Mouse (Mus musculus) right cerebral cortex, postnatal 4 days (tissue): Measurements from ENCODE around the gene Sh2d1a.

Experiments used
- DNase-seq: peaks from one replicate; pipeline ENCODE4 v3.0.0-alpha.2; 2022

Sh2d1a gene

DNA sequence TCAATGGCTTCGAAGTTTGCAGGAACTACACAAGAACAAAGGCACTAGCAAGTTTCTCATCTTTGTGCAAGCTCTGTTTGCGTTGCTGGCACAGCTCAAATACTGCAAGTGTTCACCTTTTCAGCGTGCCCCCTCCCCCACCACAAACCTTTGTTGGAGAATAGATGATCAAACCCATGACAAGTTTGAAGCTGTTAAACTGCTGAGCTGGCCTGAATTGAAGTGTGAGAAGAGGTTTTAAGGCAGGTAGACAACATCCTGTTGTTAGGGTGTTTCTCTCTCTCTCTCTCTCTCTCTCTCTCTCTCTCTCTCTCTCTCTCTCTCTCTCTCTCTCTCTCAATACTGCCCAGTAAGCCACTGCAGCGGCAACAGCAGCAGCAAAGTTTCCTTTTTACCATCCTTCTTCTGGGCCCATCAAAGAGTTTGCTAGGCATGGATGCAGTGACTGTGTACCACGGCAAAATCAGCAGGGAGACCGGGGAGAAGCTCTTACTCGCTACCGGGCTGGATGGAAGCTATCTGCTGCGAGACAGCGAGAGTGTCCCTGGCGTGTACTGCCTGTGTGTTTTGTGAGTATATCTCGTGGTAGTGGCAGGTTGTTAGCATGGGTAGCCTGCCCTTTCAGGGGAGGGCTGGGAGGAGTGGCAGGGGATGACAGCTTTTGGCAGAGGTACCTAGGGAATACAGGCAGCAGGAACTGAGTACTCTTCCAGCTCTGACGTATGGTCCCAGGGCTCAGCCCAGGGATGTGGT, at the start of gene Sh2d1a:
TSS of gene Sh2d1a (plus strand) at position 163 of the 753 bp plus-strand sequence.
- DNase-seq: no peak

DNA sequence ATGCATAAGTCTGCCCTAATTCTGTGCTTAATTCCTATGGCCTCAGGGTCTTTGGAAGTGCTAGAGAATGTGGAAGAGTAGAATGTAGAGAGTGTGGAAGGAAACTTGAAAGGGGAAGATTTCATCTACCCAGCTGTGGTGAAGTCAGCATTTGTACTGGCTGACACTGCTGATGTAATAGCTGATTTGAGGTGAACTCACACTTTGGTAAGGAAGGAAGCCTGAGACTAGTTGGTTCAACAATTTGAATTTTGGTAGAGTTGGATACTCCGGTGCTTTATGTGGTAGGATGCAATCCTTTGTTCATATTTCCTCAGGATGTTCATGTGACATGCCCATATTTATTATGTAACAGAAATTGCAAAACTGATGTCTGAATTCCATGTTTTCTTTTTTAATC, 49.3 kb upstream of the Sh2d1a start:
- DNase-seq: no peak

DNA sequence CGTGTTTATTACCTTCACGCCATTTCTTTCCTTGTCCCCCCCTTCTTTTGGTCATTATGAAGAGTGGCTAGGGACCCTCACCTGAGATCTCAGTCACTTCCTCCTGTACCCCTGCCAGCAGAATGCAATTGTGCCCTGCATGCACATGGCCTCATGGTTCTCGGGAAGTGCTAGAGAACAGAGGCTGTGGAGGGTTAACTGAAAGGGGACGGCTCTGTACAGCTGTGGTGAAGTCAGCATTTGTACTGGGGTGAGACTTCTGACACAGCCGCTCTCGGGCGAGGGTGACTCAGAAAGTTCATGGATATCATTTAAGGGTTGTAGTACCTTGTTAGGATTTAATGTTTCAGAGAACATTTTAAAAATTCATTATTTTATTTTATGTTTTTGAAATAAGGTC, 47.7 kb upstream of the Sh2d1a start:
- DNase-seq: no peak

DNA sequence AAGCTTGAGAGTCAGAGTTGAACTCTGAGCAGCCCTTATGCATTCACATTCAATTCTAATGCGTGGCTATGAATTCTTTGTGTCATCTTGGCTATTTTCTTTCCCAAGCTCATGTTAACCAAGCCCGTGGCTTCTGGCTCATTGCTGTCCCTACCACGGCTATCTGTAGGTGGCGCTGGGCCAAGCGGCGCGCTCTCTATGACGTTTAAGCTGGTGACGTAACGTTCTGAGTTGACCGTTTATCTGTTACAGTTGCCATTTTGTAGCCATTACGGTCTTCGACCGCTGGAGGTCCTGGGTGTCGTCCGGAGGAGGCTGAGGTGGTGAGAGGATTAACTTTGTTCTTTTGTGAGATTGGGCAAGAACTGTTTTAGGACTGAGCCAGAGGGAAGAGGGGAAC, 12.8 kb upstream of the Sh2d1a start, which contains the start of gene Tex13c2:
TSS of gene Tex13c2 (plus strand) at position 246 of the 400 bp plus-strand sequence.
- DNase-seq: no peak

- DNase-seq: no peak
These were observed 11.9 kb upstream of the Sh2d1a start for GRCm38 (mm10) chrX:42490336-42490735.

DNA sequence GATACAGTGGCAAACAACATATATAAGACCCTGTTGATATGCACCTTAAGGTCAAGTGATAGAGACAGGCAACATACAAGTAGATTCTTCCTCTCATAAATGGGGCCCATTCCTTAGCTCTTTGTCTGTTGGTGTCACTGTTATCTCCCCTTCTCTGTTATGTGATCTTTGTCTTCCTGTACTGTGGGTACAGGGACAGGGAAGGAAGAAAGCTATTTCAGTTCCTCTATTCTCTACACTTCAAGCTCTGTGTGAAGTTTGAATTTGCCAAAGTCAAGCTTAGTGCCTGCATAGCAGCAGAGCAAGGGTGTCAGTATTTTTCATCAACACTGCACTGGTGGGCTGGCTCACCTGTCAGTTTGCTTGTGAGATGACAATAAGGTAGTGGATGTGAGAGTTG, 1.7 kb upstream of the Sh2d1a start:
- DNase-seq: no peak

GRCm38 (mm10) chrX:42511105-42511504, 8.9 kb downstream of the Sh2d1a start:
- DNase-seq: no peak

DNA sequence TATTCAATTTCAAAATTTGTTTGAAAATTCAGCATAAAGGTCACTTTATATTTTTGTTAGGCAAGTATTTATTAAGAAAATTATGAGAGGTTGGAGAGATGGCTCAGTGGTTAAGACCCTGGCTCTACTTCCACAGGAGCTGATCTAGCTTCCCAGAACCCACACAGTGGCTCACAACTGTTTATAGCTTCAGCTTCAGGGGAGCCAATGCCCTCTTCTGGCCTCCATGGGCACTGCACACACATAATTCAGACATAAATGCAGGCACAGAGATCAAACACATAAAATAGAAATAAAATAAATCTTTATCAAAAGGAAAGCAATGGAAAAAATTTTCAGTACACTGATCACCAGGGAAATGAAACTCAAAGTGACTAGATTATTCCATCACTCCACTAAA, 10.3 kb downstream of the Sh2d1a start:
- DNase-seq: no peak

DNA sequence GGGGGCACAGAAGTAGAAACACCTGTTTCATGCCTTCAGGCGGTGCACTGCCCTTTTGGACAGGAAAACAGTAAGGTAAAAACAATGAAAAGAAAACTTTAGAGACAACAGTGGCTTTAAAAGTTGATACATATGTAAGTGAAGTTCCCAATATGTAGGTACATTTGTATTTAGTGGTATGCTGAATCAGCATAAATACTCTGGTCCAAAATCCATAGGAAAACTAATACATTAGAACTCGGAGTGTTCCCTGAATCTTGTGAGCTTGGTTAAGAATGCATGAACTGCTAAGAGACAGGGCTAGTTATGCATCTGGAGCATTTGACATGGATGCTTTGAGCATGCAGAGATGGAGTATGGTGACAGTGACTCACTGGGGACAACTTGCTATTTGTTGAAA, 20.6 kb downstream of the Sh2d1a start:
- DNase-seq: no peak

DNA sequence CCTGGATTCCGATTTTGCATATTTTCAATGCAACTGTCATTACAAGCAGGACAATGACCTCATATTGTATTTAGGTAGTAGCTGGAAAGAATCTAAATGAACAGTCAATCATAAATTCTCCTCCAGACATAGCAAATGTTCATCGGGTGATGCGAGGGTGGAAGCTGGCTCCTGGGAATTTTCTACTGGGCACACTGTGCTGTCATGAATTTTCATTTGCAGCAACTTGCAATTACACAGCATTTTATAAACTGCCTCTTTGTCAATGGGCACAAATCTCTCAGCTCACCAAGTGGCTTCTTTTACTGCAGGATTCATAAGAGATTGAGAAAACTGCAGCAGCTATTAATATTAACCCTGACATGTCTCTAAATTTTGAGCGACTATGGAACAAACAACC, 28.4 kb downstream of the Sh2d1a start:
- DNase-seq: no peak

- no peak for DNase-seq
These were observed 37.9 kb downstream of the Sh2d1a start for GRCm38 (mm10) chrX:42540030-42540755.

- DNase-seq: peak; percentile 74
These were observed 38.5 kb downstream of the Sh2d1a start for GRCm38 (mm10) chrX:42540756-42541053.

GRCm38 (mm10) chrX:42545076-42545475, 42.8 kb downstream of the Sh2d1a start:
- no peak for DNase-seq

- DNase-seq: no peak
These were observed 46.3 kb downstream of the Sh2d1a start for GRCm38 (mm10) chrX:42548513-42548912.

DNA sequence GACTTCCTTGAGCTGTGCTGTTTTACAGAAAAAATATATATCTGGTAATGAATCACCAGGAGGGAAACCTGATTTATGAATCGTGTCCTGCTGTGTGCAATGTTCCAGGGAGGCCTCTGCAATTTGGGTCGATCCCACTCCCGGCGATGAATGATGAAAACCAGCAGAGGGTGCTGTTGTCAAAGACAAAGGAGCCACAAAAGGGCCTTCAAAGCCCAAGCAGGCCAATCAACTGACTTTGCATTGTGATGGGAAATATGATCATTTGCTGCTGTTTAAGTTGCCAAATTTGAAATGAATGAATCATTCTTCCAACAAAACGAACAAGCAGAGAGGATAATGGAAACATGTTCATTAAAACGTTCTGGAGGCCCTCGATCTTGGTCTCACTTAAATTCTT, 55.0 kb downstream of the Sh2d1a start:
- peak; percentile 3 for DNase-seq

- DNase-seq: no peak
These were observed 56.4 kb downstream of the Sh2d1a start for GRCm38 (mm10) chrX:42558683-42559082.
